Mouse (Mus musculus): ENCODE data around the gene Kazn. TPM values are rescaled to one million over a fixed set of nuclear protein-coding genes. Genes with fewer than 3 reads are reported as not detected.

Kazn gene
- total and polyA plus RNA-seq, 3 experiments, result 1.3 to 9.7 (median 4.2) TPM

- no peak for TF ChIP-seq MAZ (IDR thresholded peaks at IDR 0.05; ENCODE audit: low read depth, low read length)
- TF ChIP-seq ZNF384 (IDR thresholded peaks at IDR 0.05; ENCODE audit: low read depth, low read length), result no peak
- no peak for TF ChIP-seq RAD21 (IDR thresholded peaks at IDR 0.05; ENCODE audit: low read depth, low read length)
- no peak for TF ChIP-seq USF1 (IDR thresholded peaks at IDR 0.05; ENCODE audit: low read depth, low read length)
- TF ChIP-seq MEF2A (IDR thresholded peaks at IDR 0.05; ENCODE audit: borderline replicate concordance, low read depth, low read length), result no peak
- no peak for TF ChIP-seq PAX5 (IDR thresholded peaks at IDR 0.05; ENCODE audit: low read length)
- TF ChIP-seq CTCF (conservative IDR thresholded peaks at IDR 0.05 in 1 of 2, IDR thresholded peaks at IDR 0.05 in 1 of 2; ENCODE audit: low read depth in 2 of 2, low read length in 2 of 2), result no peak
- no peak for TF ChIP-seq NELFE (IDR thresholded peaks at IDR 0.05; ENCODE audit: low read depth, low read length)
- TF ChIP-seq E2F4 (IDR thresholded peaks at IDR 0.05; ENCODE audit: insufficient replicate concordance, low read depth, low read length), result no peak
- TF ChIP-seq GABPA (IDR thresholded peaks at IDR 0.05; ENCODE audit: insufficient replicate concordance, low read depth, low read length), result no peak
- TF ChIP-seq USF2 (conservative IDR thresholded peaks at IDR 0.05; ENCODE audit: low read depth, low read length), result no peak
- no peak for TF ChIP-seq UBTF (IDR thresholded peaks at IDR 0.05; ENCODE audit: low read depth, low read length)
- Histone ChIP-seq H3K36me3 (replicated peaks in 1 of 2; ENCODE audit: control insufficient read depth in 1 of 2, insufficient read depth in 1 of 2, low read length in 1 of 2) (peaks cover 4 to 28% of the 10 kb centered on the region in 2 experiments), H3K4me1 (ENCODE audit: control insufficient read depth in 1 of 2, insufficient read depth in 2 of 2) (peaks cover 6 to 19% of the 10 kb centered on the region in 2 experiments), H3K9ac (ENCODE audit: insufficient read depth, low read depth) (no peak overlapping the region), H3K27ac (ENCODE audit: insufficient read depth, low read depth) (no peak overlapping the region), H3K4me3 (replicated peaks in 1 of 3; ENCODE audit: low read depth in 2 of 3, low read length in 2 of 3, poor library complexity in 1 of 3) (no peak overlapping the region), H3K4me2 (ENCODE audit: insufficient read depth, low read depth, poor library complexity, severe bottlenecking) (no peak overlapping the region), H3K9me3 (replicated peaks; ENCODE audit: low read length) (no peaks in the 10 kb centered on the region), H3K79me2 (replicated peaks; ENCODE audit: control insufficient read depth, extremely low read depth, insufficient read depth, poor library complexity, severe bottlenecking) (peaks cover 6% of the 10 kb centered on the region; the same call in 1 of the 2 replicates), H3K27me3 (replicated peaks) (no peaks in the 10 kb centered on the region)
- no peak for DNase-seq (ENCODE audit: extremely low read depth)
- in situ Hi-C loops (cut with MboI; ENCODE audit: low pct_ligation_motif_present, low pct_unique_long_range_greater_than_20kb, low sequenced_read_pairs), result loop anchor here (5.0 kb wide), 1 partner anchor 78 kb away; no protein-coding TSS in a partner anchor
- dilution Hi-C loops (cut with MboI; ENCODE audit: extremely low pct_ligation_motif_present, extremely low pct_unique_long_range_greater_than_20kb, low sequenced_read_pairs), result no loop called here
Measured at GRCm38 (mm10) chr4:142235426-142235825, 3.8 kb downstream of the Kazn start.

GRCm38 (mm10) chr4:142234828-142235227 lies 4.4 kb downstream of the Kazn start:
- no peak overlapping the region for H3K27ac ChIP-seq (ENCODE audit: insufficient read depth, low read depth)
- dilution Hi-C loops (cut with MboI; ENCODE audit: extremely low pct_ligation_motif_present, extremely low pct_unique_long_range_greater_than_20kb, low sequenced_read_pairs), result no loop called here
- in situ Hi-C loops (cut with MboI; ENCODE audit: low pct_ligation_motif_present, low pct_unique_long_range_greater_than_20kb, low sequenced_read_pairs), result loop anchor here (5.0 kb wide), 1 partner anchor 78 kb away; no protein-coding TSS in a partner anchor
- H3K9me3 ChIP-seq (replicated peaks; ENCODE audit: low read length), result no peaks in the 10 kb centered on the region
- DNase-seq (ENCODE audit: extremely low read depth), result no peak
- peaks cover 6% of the 10 kb centered on the region; the same call in 1 of the 2 replicates for H3K79me2 ChIP-seq (replicated peaks; ENCODE audit: control insufficient read depth, extremely low read depth, insufficient read depth, poor library complexity, severe bottlenecking)
- H3K27me3 ChIP-seq (replicated peaks), result no peaks in the 10 kb centered on the region
- H3K36me3 ChIP-seq (replicated peaks in 1 of 2; ENCODE audit: control insufficient read depth in 1 of 2, insufficient read depth in 1 of 2, low read length in 1 of 2), result peaks cover 4 to 28% of the 10 kb centered on the region in 2 experiments
- H3K4me2 ChIP-seq (ENCODE audit: insufficient read depth, low read depth, poor library complexity, severe bottlenecking), result no peak overlapping the region
- TF ChIP-seq KAT2A (IDR thresholded peaks at IDR 0.05; ENCODE audit: insufficient replicate concordance, low read length), result no peak
- no peak for TF ChIP-seq USF1 (IDR thresholded peaks at IDR 0.05; ENCODE audit: low read depth, low read length)
- TF ChIP-seq PAX5 (IDR thresholded peaks at IDR 0.05; ENCODE audit: low read length), result no peak
- no peak for TF ChIP-seq E2F4 (IDR thresholded peaks at IDR 0.05; ENCODE audit: insufficient replicate concordance, low read depth, low read length)
- TF ChIP-seq MEF2A (IDR thresholded peaks at IDR 0.05; ENCODE audit: borderline replicate concordance, low read depth, low read length), result no peak
- TF ChIP-seq BHLHE40 (IDR thresholded peaks at IDR 0.05; ENCODE audit: low read depth, low read length), result no peak
- no peak for TF ChIP-seq HCFC1 (IDR thresholded peaks at IDR 0.05; ENCODE audit: low read depth, low read length)
- no peak for TF ChIP-seq TCF12 (IDR thresholded peaks at IDR 0.05; ENCODE audit: low read depth, low read length)
- TF ChIP-seq ZMIZ1 (IDR thresholded peaks at IDR 0.05; ENCODE audit: low read depth, low read length), result no peak
- TF ChIP-seq CHD2 (IDR thresholded peaks at IDR 0.05; ENCODE audit: low read length), result no peak
- TF ChIP-seq POLR2A (IDR thresholded peaks at IDR 0.05; ENCODE audit: low read depth, low read length), result no peak
- no peak for TF ChIP-seq MAFK (IDR thresholded peaks at IDR 0.05; ENCODE audit: insufficient replicate concordance, low read length)
- H3K4me3 ChIP-seq (replicated peaks in 1 of 3; ENCODE audit: low read depth in 2 of 3, low read length in 2 of 3, poor library complexity in 1 of 3), result no peak overlapping the region
- peaks cover 6 to 16% of the 10 kb centered on the region in 2 experiments for H3K4me1 ChIP-seq (ENCODE audit: control insufficient read depth in 1 of 2, insufficient read depth in 2 of 2)
- H3K9ac ChIP-seq (ENCODE audit: insufficient read depth, low read depth), result no peak overlapping the region

Data from CH12.LX (cell line).